Mouse (Mus musculus): ENCODE data around the gene Asphd2. TPM values are rescaled to one million over a fixed set of nuclear protein-coding genes. Genes with fewer than 3 reads are reported as not detected.

The Asphd2 gene
- polyA plus RNA-seq, 1 experiment from 2014 or later, result 29.5 TPM

DNA sequence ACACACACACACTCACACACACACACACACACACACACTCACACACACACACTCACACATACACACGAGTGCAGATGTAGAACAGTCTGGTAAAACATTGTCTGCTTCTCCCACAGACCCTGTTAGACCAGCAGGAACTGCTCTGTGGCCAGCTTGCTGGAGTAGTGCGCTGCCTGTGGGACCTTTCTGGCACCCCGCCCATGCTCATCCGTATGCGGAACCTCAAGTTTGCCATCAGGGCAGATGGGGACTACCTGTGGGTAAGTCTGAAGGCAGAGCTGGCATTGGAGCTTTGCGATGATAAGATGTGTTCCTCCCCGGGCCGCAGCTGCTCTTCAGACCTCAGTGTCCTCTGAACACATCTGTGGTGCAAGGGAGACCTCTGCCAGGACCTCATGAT, 45.5 kb downstream of the Asphd2 start:
- ATAC-seq, result no peak
- Histone ChIP-seq H3K4me3 (ENCODE audit: low read length) (no peak overlapping the region), H3K27me3 (replicated peaks; ENCODE audit: control insufficient read depth, insufficient read depth, low read length) (no peaks in the 10 kb centered on the region), H3K36me3 (ENCODE audit: control insufficient read depth, insufficient read depth, low read length) (peaks cover 19% of the 10 kb centered on the region), H3K9me3 (ENCODE audit: control insufficient read depth, low read length) (no peaks in the 10 kb centered on the region), H3K4me1 (ENCODE audit: control insufficient read depth, insufficient read depth, low read depth, low read length) (peaks cover 11% of the 10 kb centered on the region), H3K27ac (ENCODE audit: low read depth, low read length) (no peak overlapping the region), H3K9ac (ENCODE audit: low read depth, low read length) (no peak overlapping the region), H3K4me2 (ENCODE audit: low read length) (no peak overlapping the region)
- 82% methylated on average over 8 of the region's 8 CpGs for WGBS

DNA sequence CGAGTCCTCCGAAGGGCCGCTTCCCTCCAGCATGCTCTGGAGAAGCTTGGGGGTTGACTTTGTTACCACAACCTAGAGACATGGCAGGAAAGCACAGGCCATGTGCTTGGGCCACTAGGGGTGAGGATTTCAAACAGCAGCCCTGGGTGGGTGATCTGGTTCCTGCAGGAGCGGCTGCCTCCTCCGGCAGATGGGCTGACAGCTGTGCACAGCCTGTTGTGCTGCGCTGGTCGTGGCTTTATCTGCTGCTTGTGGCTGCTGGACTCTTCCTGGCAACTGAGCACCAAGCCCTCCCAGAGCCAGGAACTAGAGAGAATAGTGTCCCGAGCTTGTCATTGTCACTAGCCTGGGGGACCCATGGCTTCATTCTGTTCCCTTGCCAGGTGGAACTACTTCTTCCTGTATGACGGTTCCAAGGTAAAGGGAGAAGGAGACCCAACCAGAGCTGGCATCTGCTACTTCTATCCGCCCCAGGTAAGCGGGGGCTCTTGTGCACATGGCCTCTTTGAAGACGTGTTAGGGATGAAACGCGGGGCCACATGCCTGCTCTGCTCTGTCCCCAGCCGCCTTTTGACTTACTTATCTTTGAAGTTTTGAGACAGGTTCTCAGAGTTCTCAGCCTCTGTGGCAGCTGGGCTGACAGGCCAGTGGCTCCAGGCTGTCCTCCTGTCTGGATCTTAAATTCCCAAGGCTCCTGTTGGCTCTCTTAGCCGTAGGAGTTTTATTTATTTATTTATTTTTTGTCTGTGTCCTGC, 48.3 kb downstream of the Asphd2 start:
- Histone ChIP-seq H3K27ac (ENCODE audit: low read depth, low read length) (no peak overlapping the region), H3K9ac (ENCODE audit: low read depth, low read length) (no peak overlapping the region), H3K4me2 (ENCODE audit: low read length) (no peak overlapping the region), H3K36me3 (ENCODE audit: control insufficient read depth, insufficient read depth, low read length) (peaks cover 11% of the 10 kb centered on the region), H3K4me1 (ENCODE audit: control insufficient read depth, insufficient read depth, low read depth, low read length) (peaks cover 30% of the 10 kb centered on the region), H3K27me3 (replicated peaks; ENCODE audit: control insufficient read depth, insufficient read depth, low read length) (no peaks in the 10 kb centered on the region), H3K9me3 (ENCODE audit: control insufficient read depth, low read length) (no peaks in the 10 kb centered on the region), H3K4me3 (ENCODE audit: low read length) (no peak overlapping the region)
- no peak for ATAC-seq
- 83% methylated on average over 16 of the region's 16 CpGs for WGBS

DNA sequence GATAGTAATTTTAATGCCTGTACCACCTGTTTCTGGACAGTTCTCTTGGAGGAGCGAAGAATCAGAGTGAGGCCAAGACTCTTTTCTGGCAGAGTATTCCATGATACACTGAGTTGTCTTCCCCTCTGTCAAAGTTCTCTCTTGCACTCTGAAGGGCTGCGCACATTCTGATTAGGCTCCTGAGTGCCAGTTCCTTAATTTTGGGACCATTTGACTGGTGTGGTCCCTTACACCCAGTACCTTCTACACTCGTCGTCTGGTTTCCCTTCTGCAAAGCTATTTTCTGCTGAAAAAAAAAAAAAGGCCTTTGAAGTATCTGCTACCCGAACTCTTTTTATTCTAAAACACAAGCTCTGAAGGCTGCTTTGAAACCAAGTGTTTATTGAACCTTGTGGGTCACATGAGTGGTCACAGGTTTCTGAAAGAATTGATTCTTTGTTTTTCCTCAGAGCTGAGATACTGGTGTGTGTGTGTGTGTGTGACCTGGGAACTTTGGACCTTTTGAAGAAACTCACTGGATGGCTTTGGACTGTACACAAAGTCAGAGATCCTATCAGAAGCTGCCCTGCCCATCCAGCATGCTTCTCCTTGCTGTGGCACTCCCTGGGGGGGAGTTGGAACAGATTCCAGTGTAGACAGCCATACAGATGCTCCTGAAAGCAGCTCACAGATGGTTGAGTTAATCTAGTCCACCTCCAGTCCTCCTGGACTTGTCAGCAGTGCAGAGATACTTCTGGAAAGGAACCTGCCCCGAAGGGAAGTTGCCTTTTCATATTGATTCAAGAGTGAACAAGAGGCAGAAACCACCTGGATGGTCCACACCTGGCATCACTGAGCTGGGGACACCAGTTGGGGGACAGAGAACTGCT, 50.3 kb downstream of the Asphd2 start:
- H3K4me1 ChIP-seq (ENCODE audit: control insufficient read depth, insufficient read depth, low read depth, low read length), result peaks cover 31% of the 10 kb centered on the region
- H3K4me2 ChIP-seq (ENCODE audit: low read length), result no peak overlapping the region
- peaks cover 4% of the 10 kb centered on the region; the same call in 1 of the 2 replicates for H3K36me3 ChIP-seq (ENCODE audit: control insufficient read depth, insufficient read depth, low read length)
- H3K9ac ChIP-seq (ENCODE audit: low read depth, low read length), result no peak overlapping the region
- H3K9me3 ChIP-seq (ENCODE audit: control insufficient read depth, low read length), result no peaks in the 10 kb centered on the region
- H3K27me3 ChIP-seq (replicated peaks; ENCODE audit: control insufficient read depth, insufficient read depth, low read length), result no peaks in the 10 kb centered on the region
- ATAC-seq, result no peak
- no peak overlapping the region for H3K4me3 ChIP-seq (ENCODE audit: low read length)
- no peak overlapping the region for H3K27ac ChIP-seq (ENCODE audit: low read depth, low read length)
- WGBS, result 76% methylated on average over 6 of the region's 6 CpGs

DNA sequence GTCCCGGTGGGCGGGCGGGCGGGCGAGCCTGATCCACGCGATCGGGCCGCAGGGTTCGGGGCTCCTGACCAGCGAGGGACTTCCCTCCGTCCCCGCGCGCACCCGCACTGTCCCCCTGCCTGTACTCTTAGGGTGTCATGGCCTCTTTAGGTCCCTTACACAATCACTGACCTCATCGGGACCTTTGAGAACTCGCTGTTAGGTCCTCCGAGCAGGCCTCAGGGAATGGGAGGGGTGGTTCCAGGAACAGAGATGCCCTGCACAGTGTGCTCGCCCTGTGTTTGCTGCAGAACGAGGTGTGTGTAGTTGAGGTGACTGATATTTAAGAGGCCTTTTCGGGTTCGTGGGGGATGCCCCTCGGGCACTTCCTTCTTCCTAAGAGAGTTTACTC, 51.5 kb downstream of the Asphd2 start:
- Histone ChIP-seq H3K4me3 (ENCODE audit: low read length) (peak overlapping the region; percentile 70), H3K9ac (ENCODE audit: low read depth, low read length) (peak overlapping the region; percentile 86), H3K4me1 (ENCODE audit: control insufficient read depth, insufficient read depth, low read depth, low read length) (peaks cover 31% of the 10 kb centered on the region), H3K36me3 (ENCODE audit: control insufficient read depth, insufficient read depth, low read length) (peaks cover 4% of the 10 kb centered on the region), H3K27me3 (replicated peaks; ENCODE audit: control insufficient read depth, insufficient read depth, low read length) (no peaks in the 10 kb centered on the region), H3K4me2 (ENCODE audit: low read length) (peak overlapping the region; percentile 81), H3K9me3 (ENCODE audit: control insufficient read depth, low read length) (no peaks in the 10 kb centered on the region), H3K27ac (ENCODE audit: low read depth, low read length) (peak overlapping the region; percentile 74)
- WGBS, result 1% methylated on average over 13 of the region's 24 CpGs
- peak; percentile 72 for ATAC-seq

DNA sequence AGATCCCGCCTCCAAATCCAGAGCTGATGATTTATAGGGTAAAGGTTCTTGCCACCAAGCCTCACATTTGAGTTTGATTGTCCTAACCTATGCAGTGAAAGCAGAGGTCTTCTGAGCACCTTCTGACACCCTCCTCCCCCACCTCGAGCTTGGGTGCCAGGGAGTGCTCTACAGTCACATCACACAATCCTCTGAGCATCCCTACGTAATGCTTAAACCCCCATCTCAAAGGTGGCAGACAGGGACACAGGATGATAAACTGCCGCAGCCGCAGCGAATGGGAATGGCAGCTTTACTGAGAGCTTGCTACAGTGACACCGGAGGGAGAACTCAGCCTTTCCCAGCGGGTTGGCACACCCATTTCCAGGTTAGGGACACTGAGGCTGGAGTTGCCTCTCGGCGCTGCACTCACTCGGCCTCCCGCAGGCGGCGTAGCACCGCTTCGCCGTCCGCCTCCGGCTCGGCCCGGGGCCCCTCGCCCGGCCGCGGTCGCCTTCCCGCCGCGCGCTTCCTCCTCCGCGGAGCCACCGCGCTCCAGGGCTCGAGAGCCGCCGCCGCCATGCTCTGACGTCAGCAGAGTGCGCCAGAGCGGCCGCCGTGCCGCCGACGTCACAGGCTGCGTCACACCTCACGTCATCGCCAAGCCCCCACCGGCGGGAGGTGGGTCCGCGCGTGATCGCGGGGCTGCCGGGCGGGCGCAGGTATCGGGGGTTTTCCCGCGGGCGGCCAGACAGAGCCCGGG, 52.0 kb downstream of the Asphd2 start, which contains the start of the genes Srrd and Hps4:
TSS of gene Srrd (minus strand) at position 578 of the 742 bp plus-strand sequence.
TSS of gene Hps4 (plus strand) at position 621 of the 742 bp plus-strand sequence.
- peak within 1 kb of the TSS; percentile 70 for H3K4me3 ChIP-seq (ENCODE audit: low read length)
- H3K4me2 ChIP-seq (ENCODE audit: low read length), result peak within 1 kb of the TSS; percentile 84
- ATAC-seq, result peak; percentile 79
- H3K4me1 ChIP-seq (ENCODE audit: control insufficient read depth, insufficient read depth, low read depth, low read length), result peaks cover 31% of the 10 kb centered on the region
- peak within 1 kb of the TSS; percentile 74 for H3K27ac ChIP-seq (ENCODE audit: low read depth, low read length)
- peaks cover 9% of the 10 kb centered on the region for H3K36me3 ChIP-seq (ENCODE audit: control insufficient read depth, insufficient read depth, low read length)
- peak within 1 kb of the TSS; percentile 86 for H3K9ac ChIP-seq (ENCODE audit: low read depth, low read length)
- no peaks in the 10 kb centered on the region for H3K27me3 ChIP-seq (replicated peaks; ENCODE audit: control insufficient read depth, insufficient read depth, low read length)
- 3% methylated on average over 45 of the region's 64 CpGs for WGBS
- no peaks in the 10 kb centered on the region for H3K9me3 ChIP-seq (ENCODE audit: control insufficient read depth, low read length)

DNA sequence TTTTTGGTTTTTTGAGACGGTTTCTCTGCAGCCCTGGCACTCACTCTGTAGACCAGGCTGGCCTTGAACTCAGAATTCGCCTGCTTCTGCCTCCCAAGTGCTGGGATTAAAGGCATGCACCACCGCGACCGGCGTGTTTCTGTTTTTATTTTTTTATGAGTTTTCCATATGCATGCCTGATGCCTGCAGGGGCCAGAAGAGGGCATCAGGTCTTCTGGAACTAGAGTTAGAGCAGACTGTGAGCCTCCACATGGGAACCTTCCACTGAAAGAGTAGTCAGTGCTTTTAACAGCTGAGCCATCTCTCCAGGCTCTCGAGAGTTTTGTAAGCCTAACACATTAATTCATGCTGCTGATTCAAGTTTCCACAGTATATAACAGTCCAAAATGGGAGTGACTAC, 55.5 kb downstream of the Asphd2 start:
- ATAC-seq, result no peak
- 72% methylated on average over 7 of the region's 7 CpGs for WGBS
- H3K27me3 ChIP-seq (replicated peaks; ENCODE audit: control insufficient read depth, insufficient read depth, low read length), result no peaks in the 10 kb centered on the region

DNA sequence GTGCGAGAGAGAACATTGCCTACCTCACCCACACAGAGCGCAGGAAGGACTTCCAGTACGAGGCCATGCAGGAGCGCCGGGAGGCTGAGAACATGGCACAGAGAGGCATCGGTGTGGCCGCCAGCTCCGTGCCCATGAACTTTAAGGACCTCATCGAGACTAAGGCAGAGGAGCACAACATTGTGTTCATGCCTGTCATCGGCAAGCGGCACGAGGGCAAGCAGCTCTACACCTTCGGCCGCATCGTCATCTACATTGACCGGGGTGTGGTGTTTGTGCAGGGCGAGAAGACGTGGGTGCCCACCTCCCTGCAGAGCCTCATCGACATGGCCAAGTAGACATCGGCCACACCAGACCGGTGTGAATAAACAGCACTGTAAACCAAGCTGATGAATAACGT, 57.7 kb downstream of the Asphd2 start:
- H3K27me3 ChIP-seq (replicated peaks; ENCODE audit: control insufficient read depth, insufficient read depth, low read length), result no peaks in the 10 kb centered on the region
- no peak for ATAC-seq
- no peak overlapping the region for H3K4me3 ChIP-seq (ENCODE audit: low read length)
- H3K9ac ChIP-seq (ENCODE audit: low read depth, low read length), result no peak overlapping the region
- peaks cover 6% of the 10 kb centered on the region for H3K4me1 ChIP-seq (ENCODE audit: control insufficient read depth, insufficient read depth, low read depth, low read length)
- 95% methylated on average over 22 of the region's 22 CpGs for WGBS
- no peak overlapping the region for H3K4me2 ChIP-seq (ENCODE audit: low read length)
- no peak overlapping the region for H3K27ac ChIP-seq (ENCODE audit: low read depth, low read length)
- H3K9me3 ChIP-seq (ENCODE audit: control insufficient read depth, low read length), result no peaks in the 10 kb centered on the region
- H3K36me3 ChIP-seq (ENCODE audit: control insufficient read depth, insufficient read depth, low read length), result peaks cover 59% of the 10 kb centered on the region

More for the DNA sequence above, 55.5 kb downstream of the Asphd2 start:
- peaks cover 20% of the 10 kb centered on the region for H3K4me1 ChIP-seq (ENCODE audit: control insufficient read depth, insufficient read depth, low read depth, low read length)
- no peak overlapping the region for H3K27ac ChIP-seq (ENCODE audit: low read depth, low read length)
- no peaks in the 10 kb centered on the region for H3K9me3 ChIP-seq (ENCODE audit: control insufficient read depth, low read length)
- H3K4me3 ChIP-seq (ENCODE audit: low read length), result no peak overlapping the region
- H3K4me2 ChIP-seq (ENCODE audit: low read length), result no peak overlapping the region
- peaks cover 41% of the 10 kb centered on the region for H3K36me3 ChIP-seq (ENCODE audit: control insufficient read depth, insufficient read depth, low read length)
- H3K9ac ChIP-seq (ENCODE audit: low read depth, low read length), result no peak overlapping the region

DNA sequence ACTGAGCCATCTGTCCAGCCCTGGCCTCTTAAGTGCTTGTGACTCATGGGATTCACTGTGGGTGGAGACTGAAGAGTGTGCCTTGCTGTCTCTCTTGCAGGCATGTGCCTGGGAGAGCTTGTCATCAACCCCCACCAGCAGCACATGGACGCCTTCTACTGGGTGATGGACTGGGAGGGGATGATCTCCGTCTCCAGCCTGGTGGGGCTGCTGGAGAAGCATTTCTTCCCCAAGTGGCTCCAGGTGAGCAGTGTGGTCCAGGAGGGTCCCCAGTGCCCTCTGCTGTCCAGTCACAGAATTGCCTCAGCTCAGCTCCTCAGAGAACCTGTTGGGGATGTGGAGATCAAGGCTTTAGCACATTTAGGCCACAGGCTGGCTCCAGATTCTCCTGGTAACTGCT, 59.2 kb downstream of the Asphd2 start:
- peaks cover 74% of the 10 kb centered on the region for H3K36me3 ChIP-seq (ENCODE audit: control insufficient read depth, insufficient read depth, low read length)
- H3K27me3 ChIP-seq (replicated peaks; ENCODE audit: control insufficient read depth, insufficient read depth, low read length), result no peaks in the 10 kb centered on the region
- no peak overlapping the region for H3K4me2 ChIP-seq (ENCODE audit: low read length)
- no peaks in the 10 kb centered on the region for H3K9me3 ChIP-seq (ENCODE audit: control insufficient read depth, low read length)
- no peak overlapping the region for H3K4me3 ChIP-seq (ENCODE audit: low read length)
- 30% methylated on average over 2 of the region's 2 CpGs for WGBS
- no peak overlapping the region for H3K9ac ChIP-seq (ENCODE audit: low read depth, low read length)
- H3K4me1 ChIP-seq (ENCODE audit: control insufficient read depth, insufficient read depth, low read depth, low read length), result no peaks in the 10 kb centered on the region
- H3K27ac ChIP-seq (ENCODE audit: low read depth, low read length), result no peak overlapping the region
- no peak for ATAC-seq
